Mouse (Mus musculus): ENCODE measurements around the gene Ccdc124.

The Ccdc124 gene

DNA sequence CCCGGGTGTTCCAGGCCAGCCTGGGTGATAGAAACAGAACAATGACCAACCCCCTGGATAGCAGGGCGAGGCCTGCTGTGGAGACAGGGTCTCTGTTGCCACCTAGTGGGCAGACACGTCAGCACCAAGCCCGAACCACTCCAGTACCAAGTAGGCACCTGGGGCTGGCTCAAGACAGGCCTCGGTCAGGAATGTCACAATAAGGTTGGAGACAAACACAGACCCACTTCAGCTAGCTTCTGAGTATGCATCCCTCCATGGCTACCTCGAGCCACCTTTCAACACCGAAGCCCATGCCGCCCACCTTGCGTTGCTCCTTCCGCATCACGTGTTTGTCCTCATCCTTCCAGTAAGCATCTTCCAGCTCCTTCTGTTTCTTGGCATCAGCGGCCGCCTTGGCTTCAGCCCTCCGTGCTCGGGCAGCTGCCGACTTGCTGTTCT lies 4.1 kb downstream of the Ccdc124 start:
- peak; percentile 48 to 62 for DNase-seq (ENCODE audit: low spot score in 2 of 2)

DNA sequence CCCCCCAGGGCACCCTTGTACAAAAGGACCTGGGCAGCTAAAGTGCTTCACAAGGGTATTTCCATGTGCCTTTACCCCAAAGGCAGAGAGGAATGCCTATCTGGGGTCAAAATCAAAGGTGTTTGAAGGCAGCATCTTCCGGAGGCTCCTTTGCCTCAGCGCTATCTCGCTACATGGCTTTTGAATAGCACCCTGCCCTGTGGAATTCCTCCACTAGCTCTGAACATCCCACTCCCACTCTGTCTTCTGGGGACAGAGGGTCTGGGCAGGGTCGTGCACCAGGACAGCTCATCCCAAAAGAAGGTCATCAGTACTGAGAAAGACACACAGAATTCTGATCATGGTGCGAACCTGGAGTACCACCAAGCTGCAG lies 4.5 kb downstream of the Ccdc124 start:
- DNase-seq (ENCODE audit: low spot score in 2 of 2): no peak

DNA sequence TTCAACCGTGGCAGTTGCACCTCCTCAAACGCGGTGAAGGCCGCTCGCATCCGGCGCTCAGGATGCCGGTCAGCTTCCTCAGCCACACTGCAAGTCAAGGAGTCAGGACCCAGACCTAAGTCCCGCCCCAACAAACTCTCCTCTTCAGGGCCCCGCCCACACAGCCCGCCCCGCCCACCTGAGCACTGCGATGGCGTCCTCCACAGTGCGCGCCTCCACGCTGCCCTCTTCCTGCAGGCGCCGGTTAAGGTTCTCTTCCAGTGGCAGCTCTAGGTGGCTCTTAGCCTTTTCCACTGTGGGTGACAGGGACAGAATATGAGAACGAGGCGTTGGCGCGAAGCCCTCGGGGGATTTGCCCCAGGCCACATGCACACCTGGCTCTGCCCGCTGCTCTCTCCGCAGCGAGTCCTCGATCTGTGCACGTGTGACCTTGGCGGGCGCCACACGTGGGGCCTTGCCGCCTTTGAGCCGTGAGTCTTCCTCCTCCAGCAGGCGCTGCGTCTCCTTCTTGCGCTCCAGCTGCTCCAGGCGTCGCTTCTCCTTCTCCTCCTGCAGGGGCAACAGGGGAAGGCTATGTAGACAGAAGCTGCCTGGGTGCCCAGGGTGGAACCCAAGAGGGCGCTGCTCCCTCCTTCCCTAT lies 5.1 kb downstream of the Ccdc124 start:
- DNase-seq (ENCODE audit: low spot score in 2 of 2): no peak

DNA sequence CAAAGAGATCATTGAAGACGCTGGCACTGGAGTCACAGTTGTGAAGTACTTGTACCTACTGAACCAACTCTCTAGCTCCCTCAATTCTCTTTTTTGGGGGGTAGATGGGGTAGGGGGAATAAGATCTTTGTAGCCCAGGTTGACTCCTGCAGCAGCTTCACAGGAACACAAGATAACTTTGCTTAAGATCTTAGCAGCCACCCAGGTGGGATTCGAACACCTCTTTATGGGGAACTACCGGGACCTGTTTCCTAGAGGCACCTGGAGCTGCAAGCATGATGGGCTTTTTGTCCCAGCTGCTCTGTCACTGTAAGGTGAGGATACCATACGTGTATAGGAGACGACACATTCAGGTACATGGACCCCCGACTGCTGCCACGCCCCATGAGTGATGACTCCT lies 7.2 kb downstream of the Ccdc124 start:
- DNase-seq (ENCODE audit: low spot score in 2 of 2): no peak

DNA sequence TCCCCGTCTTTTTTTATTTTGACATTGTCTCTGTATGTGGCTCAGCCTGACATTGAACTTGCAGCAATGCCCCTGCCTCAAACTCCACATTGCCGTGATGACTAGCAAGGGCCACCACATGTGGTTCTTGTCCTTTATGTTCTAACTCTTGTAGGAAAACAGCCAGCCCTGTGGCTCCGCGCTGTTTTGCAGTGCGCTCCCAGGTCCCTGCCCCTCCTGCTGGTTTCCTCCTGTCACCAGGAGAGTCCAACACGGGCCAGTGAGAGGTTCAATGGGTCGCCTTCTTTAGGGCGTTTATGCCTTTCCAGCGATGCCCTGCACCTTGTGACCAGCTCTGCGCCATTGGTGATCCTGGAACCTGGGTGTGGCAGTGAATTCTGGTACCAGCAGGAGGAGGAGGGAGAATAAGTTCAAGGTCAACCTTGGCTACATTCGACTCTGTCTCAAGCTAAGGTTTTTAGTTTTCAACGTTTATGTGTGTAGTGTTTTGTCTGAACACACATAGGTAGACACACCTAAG lies 7.7 kb downstream of the Ccdc124 start:
- no peak for DNase-seq (ENCODE audit: low spot score in 2 of 2)

DNA sequence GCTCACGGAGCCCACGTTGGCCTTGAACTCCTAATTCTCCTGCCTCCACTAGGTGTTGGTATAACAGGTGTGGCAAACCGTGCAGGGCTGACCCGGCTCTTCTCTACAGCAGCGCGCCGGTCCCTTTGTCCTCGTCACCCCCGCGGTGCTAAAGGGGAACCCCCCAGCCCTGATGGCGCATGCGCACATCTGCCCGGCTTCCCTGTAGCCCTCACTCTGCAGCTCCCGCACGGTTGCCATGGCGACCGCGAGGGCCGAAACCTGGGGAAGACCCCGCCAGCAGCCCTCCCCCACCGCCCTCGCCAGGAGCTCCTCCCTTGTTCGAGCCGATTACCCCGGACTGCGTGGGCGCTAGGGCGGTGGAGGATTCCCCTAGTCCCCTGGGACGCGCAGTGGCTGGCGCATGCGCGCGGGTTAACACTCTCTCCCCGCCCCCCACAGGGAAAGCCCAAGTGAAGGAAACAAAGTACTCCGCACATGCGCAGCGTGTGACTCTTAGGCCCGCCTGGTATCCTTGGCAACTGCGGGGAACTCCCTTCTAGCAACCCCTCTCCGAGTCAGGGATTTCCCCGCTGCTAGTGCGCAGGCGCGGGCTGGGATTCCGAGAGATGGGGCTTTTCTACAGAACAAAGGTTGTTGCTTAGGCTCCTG lies 8.3 kb downstream of the Ccdc124 start:
- peak; percentile 97 to 98 for DNase-seq (ENCODE audit: low spot score in 2 of 2)

DNA sequence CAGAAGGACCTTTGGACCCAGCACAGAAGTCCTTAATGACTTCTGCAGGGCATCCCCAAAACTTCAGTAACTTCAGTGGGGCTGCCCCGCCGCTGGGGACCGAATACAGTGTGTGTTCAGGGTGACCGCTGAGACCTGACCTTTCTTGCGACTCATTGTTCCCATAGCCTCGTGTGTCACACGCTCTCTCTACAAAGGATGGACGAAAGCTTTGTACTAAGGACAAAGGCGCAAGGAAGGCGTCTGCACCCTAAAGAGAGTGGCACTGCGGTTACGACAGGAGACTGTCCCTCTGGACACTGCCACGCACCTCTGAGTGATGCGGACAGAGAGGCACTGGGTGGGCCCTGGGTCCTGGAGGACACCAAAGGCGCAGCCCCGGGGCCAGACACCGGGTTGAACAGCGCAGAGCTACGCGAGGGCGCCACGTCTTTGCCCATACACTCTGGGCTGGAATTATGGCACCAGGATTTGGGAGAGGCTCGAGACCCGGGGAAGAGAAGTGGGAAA lies 9.0 kb downstream of the Ccdc124 start:
- no peak for DNase-seq (ENCODE audit: low spot score in 2 of 2)

DNA sequence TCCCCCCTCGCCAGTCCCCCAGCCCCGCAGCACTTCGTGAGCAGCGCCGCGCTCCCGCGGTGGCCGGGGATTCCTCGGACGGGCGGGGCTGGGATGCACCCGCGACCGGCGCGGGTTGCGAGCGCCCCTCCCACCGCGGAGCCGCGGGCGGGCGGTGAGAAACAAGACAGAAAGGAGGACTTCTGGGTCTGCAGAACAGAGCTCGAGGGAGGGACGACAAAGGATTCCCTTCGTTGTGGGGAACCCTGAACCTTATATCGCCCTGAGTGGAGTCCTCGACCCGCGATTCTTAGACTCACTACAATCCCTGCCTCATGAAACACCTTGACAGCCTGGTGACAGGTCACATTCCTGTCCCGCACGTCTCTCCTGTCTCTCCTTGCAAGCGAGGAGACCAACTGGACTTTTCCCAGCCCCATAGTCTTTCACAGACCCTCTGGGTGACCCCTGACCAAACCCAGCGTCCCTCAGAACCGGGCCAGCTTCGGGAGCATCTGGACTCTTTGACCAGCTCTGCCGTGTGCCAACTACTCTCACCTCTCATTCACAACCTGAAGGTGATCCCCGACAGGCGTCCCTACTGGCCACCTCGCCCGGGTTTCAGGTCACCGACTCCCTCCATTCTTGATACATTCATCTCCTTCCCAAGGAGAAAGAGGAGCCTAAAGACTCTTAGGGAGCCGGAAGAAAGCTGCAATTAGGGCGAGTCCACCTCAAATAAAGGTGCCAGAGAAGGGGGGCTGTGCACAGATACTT lies 9.6 kb downstream of the Ccdc124 start:
- no peak for DNase-seq (ENCODE audit: low spot score in 2 of 2)

DNA sequence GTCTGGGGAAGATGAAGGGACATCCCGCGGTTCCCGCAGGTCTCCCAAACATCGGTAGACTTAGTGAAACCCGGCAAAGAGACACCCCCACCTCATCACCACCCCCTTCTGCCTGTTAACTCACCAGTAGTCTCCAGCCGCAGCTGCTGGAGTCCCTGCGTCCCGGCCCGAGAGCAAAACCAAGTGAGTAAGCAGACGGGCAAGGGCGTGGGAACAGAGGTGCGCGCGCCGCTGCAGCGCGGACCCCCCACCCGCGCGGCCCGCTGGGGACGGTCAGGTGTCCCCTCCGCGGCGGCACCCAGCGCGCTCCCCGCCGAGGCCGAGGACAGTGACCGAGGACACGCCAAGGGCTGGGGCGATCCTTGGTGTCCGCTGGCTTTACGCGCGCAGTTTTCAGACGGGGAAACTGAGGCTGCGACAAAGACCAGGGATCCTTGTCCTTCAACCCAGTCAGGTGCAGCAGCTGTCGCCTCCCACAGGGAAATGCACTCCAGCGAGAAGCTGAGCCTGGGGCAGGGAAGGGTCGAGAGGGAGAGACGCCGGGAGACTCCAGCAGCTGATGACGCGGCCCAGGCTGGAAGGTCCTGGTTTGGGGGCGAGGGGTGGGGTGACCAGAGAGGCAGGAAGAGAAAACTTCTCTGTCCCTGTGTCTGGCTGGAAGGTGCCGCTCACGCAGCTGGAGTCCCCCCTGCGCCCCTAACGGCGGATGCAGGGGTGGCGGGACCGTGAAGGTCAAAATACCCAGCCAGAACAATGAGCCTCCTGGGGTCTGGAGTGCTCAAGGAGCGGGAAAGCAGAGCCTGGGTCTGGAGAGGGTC lies 10.7 kb downstream of the Ccdc124 start, which contains the start of gene Kcnn1:
TSS of gene Kcnn1 (minus strand) at position 435 of the 818 bp plus-strand sequence.
- DNase-seq (ENCODE audit: low spot score in 2 of 2): no peak

DNA sequence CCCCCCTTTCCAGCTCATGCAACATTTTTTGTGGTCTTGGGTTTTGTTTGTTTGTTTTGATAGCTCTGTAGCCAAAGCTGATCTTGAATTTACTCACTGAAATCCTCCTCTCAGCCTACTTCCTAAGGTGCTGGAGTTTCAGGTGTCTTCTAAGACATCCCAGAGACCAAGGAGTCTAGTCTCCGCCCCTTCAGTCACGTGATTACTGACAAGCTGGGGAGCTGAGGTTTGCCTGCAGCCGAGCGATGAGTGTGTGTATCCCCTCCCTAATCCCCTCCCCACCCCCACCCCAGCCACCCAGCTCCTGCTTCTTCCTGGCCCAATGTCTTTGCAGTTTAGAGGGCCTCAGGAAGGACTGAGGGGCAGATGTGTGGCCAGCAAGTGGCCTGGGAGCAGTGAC lies 16.2 kb downstream of the Ccdc124 start:
- no peak for DNase-seq (ENCODE audit: low spot score in 2 of 2)

DNA sequence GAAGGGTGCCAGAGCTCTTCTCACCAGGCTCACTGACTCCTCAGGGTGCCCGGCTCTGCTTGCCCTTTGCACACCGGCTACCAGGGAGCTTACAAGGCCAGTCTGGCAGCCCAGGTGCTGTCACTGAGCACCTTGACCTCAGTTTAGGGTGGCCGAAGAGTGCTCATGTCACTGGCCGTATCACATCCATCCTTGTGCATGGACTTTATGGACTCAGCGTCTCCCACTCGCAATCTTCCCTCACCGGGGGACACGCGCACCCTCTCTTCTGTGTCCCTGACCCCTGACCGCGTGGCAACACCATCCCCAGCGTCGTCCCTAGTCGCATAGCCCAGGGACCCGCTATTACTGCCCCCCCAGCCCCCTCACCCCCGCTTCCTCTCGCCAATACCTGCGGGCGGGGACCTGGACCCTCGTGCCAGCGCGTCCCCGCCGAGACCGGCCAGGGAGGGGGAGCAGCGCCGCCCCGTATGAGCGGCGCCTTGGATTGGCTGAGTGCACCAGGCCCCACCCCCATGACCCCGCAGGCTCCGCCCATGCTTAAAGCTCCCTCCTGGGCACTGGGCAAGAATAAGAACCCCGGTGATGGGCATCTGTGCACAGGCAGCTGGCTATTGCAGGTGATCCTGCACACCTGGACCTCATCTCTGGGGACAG lies 17.1 kb downstream of the Ccdc124 start:
- peak; percentile 53 for DNase-seq (ENCODE audit: low spot score in 2 of 2)

DNA sequence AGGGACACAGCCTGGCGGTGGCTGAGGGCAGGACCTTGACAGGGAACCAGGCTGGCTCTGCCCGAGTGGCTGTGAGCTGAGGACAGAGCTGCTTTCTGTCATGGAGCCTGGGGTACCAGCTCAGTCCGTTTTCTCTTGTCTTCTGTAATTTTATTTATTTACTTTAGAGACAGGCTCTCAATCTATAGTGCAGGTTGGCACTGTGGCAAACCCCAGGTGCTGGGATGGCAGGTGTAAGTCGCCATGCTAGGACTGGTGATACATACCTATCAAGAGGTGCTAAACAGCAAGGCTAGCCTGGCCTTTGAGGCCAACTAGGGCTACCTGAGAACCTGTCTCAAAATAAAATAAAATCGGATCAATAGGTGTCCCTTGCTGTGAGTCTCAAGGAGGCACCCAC lies 17.7 kb downstream of the Ccdc124 start:
- no peak for DNase-seq (ENCODE audit: low spot score in 2 of 2)

DNA sequence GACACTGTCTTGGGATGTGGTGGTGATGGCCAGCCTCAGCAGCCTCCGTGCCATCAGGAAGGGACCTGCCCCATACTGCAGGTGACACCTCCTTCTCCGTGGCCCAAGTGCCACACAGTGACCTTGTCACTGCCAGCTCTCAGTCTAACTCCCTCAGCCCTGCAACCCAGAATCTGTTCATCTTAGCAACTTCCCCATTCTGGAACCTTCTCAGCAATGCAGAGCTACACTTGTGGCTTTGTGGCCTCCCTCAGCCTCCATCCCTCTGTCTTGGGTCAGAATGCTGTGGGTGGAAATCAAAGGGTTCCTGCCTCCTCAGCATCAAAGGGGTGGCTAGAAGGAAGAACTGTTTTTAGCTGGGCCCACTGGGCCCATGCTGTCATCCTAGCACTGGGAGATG lies 19.9 kb downstream of the Ccdc124 start:
- DNase-seq (ENCODE audit: low spot score in 2 of 2): no peak

DNA sequence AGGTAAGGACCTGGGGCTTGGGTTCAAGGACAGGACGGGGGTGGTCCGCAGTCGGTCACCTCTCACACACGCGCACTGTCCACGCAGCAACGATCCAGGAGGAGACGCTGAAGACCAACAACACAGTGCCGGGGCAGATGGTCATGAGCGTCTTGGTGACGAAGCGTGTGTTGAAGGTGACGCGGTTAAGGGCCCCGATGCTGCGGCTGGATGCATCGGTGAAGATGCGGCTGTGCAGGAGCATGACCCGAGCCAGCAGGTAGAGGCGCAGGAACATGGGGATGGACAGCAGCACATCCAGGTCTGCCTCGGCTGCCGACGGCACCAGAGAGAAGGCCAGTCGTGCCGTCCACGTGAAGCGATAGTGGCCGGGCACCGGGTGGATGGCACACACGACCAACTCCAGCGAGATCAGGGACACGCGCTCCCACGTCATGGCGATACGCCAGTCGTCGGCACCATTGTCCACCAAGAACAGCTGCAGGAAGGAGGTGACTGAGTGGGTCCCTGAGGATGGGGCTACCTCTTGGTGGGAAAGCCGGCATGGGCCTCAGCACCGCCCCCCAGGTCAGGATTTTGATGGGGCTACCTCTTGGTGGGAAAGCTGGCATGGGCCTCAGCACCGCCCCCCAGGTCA lies 21.0 kb downstream of the Ccdc124 start:
- DNase-seq (ENCODE audit: low spot score in 2 of 2): no peak

DNA sequence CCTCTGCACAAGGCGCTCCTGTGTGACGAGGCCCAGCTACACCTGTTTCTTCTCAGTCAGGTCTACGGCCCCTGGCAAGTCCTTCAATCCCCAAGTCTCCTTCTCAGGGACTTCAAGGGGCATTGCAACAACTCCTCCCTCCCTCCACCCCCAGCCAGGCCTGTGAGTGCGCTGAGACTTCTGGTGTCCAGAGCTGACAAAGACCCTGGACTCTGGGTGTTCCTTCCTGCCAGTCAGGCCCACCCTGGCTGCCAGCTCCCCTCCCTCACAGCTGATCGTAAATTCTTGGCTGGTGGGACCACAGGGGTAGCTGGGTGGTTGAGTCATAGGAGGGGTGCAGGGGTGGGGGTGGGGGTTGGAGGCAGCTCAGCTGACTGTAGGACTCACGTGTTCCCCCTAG lies 21.9 kb downstream of the Ccdc124 start:
- no peak for DNase-seq (ENCODE audit: low spot score in 2 of 2)

DNA sequence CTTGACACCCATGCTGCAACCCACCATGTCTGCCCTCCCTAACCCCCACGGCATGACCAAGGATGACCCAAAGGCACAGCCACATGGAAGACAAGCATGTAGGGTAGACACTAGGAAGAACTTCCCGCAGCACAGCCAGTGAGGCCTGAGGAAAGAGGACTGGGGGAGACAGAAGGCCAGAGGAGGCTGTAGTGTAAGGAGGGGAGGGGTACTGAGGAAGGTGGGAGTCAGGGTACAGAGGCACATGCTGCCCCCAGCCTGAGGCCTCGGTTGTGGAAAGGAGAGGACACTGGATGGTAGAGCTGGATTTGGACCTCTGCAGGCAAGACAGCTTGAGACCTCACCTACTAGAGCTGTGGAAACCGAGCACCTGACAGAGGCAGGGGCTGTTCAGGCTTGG lies 22.8 kb downstream of the Ccdc124 start:
- no peak for DNase-seq (ENCODE audit: low spot score in 2 of 2)

DNA sequence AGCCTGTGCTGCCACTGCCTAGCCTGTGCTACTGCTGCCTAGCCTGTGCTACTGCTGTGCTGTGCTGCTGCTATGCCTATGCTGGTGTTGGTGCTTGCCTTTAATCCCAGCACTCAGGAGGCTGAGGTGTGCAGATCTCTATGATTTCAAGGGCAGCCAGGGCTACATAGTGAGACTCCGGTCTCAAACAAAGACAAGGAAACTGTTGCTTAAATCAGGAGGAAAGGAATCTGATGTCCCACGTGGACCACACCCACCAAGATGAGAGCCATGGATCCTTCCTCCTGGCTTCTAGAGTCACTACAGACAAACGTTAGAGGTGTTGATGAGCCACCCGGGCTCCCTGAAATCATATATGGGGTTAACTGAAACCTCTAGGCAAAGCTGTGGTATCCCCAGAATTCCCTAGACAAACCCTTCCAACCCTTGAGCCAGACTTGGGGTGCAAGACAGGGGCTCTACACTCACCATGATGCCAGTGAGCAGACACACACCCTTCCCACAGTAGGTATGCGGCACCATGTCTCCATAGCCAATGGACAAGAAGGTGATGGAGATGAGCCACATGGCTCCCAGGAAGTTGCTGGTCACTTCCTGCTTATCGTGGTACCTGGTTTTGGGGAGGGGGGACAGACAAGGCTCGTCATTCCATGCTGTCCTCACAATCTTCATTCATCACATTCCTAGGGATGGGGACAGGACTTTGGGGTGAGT lies 23.4 kb downstream of the Ccdc124 start:
- DNase-seq (ENCODE audit: low spot score in 2 of 2): no peak

DNA sequence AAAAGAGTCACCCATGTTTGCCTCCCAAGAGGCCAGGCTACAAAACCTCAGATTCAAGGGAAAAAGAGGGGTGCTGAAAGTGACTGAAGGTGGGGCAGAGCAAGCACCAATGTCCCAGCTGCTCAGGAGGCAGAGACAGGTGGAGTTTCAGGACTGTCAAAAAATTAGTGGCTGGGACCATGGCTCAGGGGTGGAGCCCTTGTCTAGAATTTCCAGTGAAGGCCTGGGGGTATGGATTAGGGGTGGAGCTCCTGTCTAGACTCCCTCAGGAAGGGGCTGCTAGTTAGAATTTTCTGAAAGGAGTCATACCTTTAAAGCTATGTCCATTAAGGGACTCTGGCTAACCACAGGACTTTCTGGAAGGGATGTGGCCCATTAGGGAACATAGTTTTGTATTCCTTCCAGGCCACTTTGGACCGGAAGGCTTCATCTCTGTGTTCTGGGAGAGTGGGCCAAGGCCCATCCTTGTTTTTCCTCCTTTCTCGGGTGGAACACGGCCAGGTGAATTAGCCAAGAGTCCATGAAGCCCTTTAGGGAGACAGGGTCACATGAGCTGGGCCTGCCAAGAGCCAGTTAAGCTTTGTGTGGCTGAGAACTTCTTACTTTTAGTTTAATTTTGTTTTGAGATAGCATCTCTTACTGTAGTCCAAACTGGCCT lies 24.3 kb downstream of the Ccdc124 start:
- DNase-seq (ENCODE audit: low spot score in 2 of 2): no peak

DNA sequence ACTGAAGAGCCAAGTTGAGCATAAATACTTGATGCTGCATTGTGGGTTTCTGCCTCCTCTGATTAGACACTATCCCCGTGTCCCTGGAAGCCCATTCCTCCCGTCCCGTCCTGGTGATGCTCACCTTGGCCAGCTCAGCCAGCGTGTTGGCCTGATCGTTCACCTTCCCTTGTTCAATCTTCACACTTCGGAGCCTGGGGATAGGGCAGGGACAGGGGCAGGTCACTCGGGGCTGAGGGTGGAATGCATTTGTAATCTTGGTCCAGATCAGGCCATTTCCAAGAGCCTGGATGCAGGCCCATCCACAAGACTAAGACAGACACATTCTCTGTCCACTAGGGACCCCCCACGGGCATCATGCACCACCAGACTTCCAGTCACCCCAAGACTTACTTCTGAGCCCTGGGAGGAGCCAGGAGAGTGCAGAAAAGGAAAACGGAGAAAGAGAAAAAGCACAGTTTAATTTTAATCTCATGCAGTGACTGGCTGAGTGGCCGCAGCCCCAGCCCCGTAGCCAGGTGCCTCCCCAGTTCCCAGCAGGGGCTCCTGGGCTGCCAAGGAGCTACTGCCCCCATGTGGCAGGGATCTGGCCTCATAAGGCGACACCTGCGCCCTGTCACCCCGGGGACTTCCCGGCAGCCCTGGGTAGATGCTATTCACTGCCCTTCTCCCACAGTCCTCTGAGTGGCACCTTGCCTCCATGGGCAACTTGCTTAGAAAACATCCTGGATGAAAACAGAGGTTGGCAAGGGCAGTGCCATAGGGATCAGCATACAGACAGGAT lies 27.2 kb downstream of the Ccdc124 start:
- DNase-seq (ENCODE audit: low spot score in 2 of 2): no peak

All from urinary bladder, adult 18-20 months (tissue).